Mouse (Mus musculus): ENCODE data around the gene Ythdf2. TPM values are rescaled to one million over a fixed set of nuclear protein-coding genes. Genes with fewer than 3 reads are reported as not detected.
"Not testable (repeated sequence)": the region's sequence is repeated elsewhere in the genome, so short reads cannot be mapped to it uniquely, and the experiment has no call there.

Gene Ythdf2
- total RNA-seq (2021), result 10 to 100 TPM; 29.5 to 33.7 TPM
- long read RNA-seq, experiment 1, full-length matches to known transcripts, result 50 of 52 reads
- long read RNA-seq, experiment 1, partial matches to known transcripts, result 2 of 52 reads
- long read RNA-seq, experiment 1, other reads (novel, unspliced or antisense), result 0 of 52 reads
- long read RNA-seq, experiment 2, full-length matches to known transcripts, result 69 of 70 reads
- long read RNA-seq, experiment 2, partial matches to known transcripts, result 0 of 70 reads
- long read RNA-seq, experiment 2, other reads (novel, unspliced or antisense), result 1 of 70 reads

GRCm38 (mm10) chr4:132211953-132212734 lies at the start of gene Ythdf2:
Gene Ythdf2 (minus strand): TSS chr4:132212303.
- peak; percentile 99 for DNase-seq
- intact Hi-C loops (cut with DNase I; ENCODE audit: low total_unique reads), result no loop called here

GRCm38 (mm10) chr4:132260404-132261379 lies 48.6 kb upstream of the Ythdf2 start:
- intact Hi-C loops (cut with DNase I; ENCODE audit: low total_unique reads), result no loop called here
- DNase-seq, result peak; percentile 72

- DNase-seq, result no peak
Observed at GRCm38 (mm10) chr4:132259248-132259647, 47.1 kb upstream of the Ythdf2 start.

GRCm38 (mm10) chr4:132256384-132256783 lies 44.3 kb upstream of the Ythdf2 start:
- DNase-seq, result no peak

More at GRCm38 (mm10) chr4:132259248-132259647, 47.1 kb upstream of the Ythdf2 start:
- intact Hi-C loops (cut with DNase I; ENCODE audit: low total_unique reads), result loop anchor here (5.0 kb wide), 1 partner anchor 42 kb away; no protein-coding TSS in a partner anchor

GRCm38 (mm10) chr4:132254986-132255385 lies 42.9 kb upstream of the Ythdf2 start:
- intact Hi-C loops (cut with DNase I; ENCODE audit: low total_unique reads), result loop anchor here (5.0 kb wide), 1 partner anchor 38 kb away; no protein-coding TSS in a partner anchor
- no peak for DNase-seq

More at GRCm38 (mm10) chr4:132256384-132256783, 44.3 kb upstream of the Ythdf2 start:
- intact Hi-C loops (cut with DNase I; ENCODE audit: low total_unique reads), result loop anchor here (5.0 kb wide), 1 partner anchor 39 kb away; no protein-coding TSS in a partner anchor

GRCm38 (mm10) chr4:132253622-132254021 lies 41.5 kb upstream of the Ythdf2 start:
- no peak for DNase-seq

GRCm38 (mm10) chr4:132253128-132253527 lies 41.0 kb upstream of the Ythdf2 start:
- DNase-seq, result no peak
- intact Hi-C loops (cut with DNase I; ENCODE audit: low total_unique reads), result no loop called here

More at GRCm38 (mm10) chr4:132253622-132254021, 41.5 kb upstream of the Ythdf2 start:
- intact Hi-C loops (cut with DNase I; ENCODE audit: low total_unique reads), result no loop called here

- intact Hi-C loops (cut with DNase I; ENCODE audit: low total_unique reads), result no loop called here
Observed at GRCm38 (mm10) chr4:132251596-132251995, 39.5 kb upstream of the Ythdf2 start.

GRCm38 (mm10) chr4:132247451-132247997 lies 35.4 kb upstream of the Ythdf2 start:
- DNase-seq, result no peak
- intact Hi-C loops (cut with DNase I; ENCODE audit: low total_unique reads), result no loop called here

More at GRCm38 (mm10) chr4:132251596-132251995, 39.5 kb upstream of the Ythdf2 start:
- DNase-seq, result no peak

GRCm38 (mm10) chr4:132245643-132246042 lies 33.5 kb upstream of the Ythdf2 start:
- intact Hi-C loops (cut with DNase I; ENCODE audit: low total_unique reads), result no loop called here
- no peak for DNase-seq

- intact Hi-C loops (cut with DNase I; ENCODE audit: low total_unique reads), result no loop called here
- no peak for DNase-seq
Observed at GRCm38 (mm10) chr4:132241208-132241607, 29.1 kb upstream of the Ythdf2 start.

- DNase-seq, result no peak
- intact Hi-C loops (cut with DNase I; ENCODE audit: low total_unique reads), result no loop called here
Observed at GRCm38 (mm10) chr4:132240367-132240766, 28.3 kb upstream of the Ythdf2 start.

- no peak for DNase-seq
- intact Hi-C loops (cut with DNase I; ENCODE audit: low total_unique reads), result no loop called here
Observed at GRCm38 (mm10) chr4:132238356-132238755, 26.3 kb upstream of the Ythdf2 start.

GRCm38 (mm10) chr4:132234710-132235109 lies 22.6 kb upstream of the Ythdf2 start:
- no peak for DNase-seq
- intact Hi-C loops (cut with DNase I; ENCODE audit: low total_unique reads), result no loop called here

GRCm38 (mm10) chr4:132230422-132230821 lies 18.3 kb upstream of the Ythdf2 start:
- no peak for DNase-seq

GRCm38 (mm10) chr4:132222001-132222400 lies 9.9 kb upstream of the Ythdf2 start:
- DNase-seq; intact Hi-C loops (cut with DNase I; ENCODE audit: low total_unique reads): not testable (repeated sequence)

More at GRCm38 (mm10) chr4:132230422-132230821, 18.3 kb upstream of the Ythdf2 start:
- intact Hi-C loops (cut with DNase I; ENCODE audit: low total_unique reads), result no loop called here

GRCm38 (mm10) chr4:132218439-132218838 lies 6.3 kb upstream of the Ythdf2 start:
- not testable (repeated sequence) for DNase-seq
- intact Hi-C loops (cut with DNase I; ENCODE audit: low total_unique reads), result loop anchor here (5.0 kb wide), 1 partner anchor 39 kb away; no protein-coding TSS in a partner anchor

- DNase-seq, result no peak
- intact Hi-C loops (cut with DNase I; ENCODE audit: low total_unique reads), result loop anchor here (5.0 kb wide), 1 partner anchor 40 kb away; no protein-coding TSS in a partner anchor
Observed at GRCm38 (mm10) chr4:132217781-132218180, 5.7 kb upstream of the Ythdf2 start.

- intact Hi-C loops (cut with DNase I; ENCODE audit: low total_unique reads), result loop anchor here (5.0 kb wide), 1 partner anchor 41 kb away; no protein-coding TSS in a partner anchor
Observed at GRCm38 (mm10) chr4:132216602-132217001, 4.5 kb upstream of the Ythdf2 start.

More at GRCm38 (mm10) chr4:132216602-132217001, 4.5 kb upstream of the Ythdf2 start:
- DNase-seq, result no peak

Data from gastrocnemius, postnatal 14 days (tissue).